Mouse (Mus musculus) kidney, adult 2 months (tissue): ENCODE data around the gene Fbxw11. TPM values are rescaled to one million over a fixed set of nuclear protein-coding genes. Genes with fewer than 3 reads are reported as not detected.

Experiments used
- DNase-seq: peaks from one replicate; pipeline ENCODE4 v3.0.0; 2021
- H3K27ac ChIP-seq: fragments of 200-500 bp; 2 replicates; pipeline ENCODE4 v1.5.1; 2012; ENCODE audit warnings: low read depth, low read length, control low read depth, inconsistent platforms; ENCODE audit not compliant: insufficient read depth
- H3K27me3 ChIP-seq: fragments of 200-500 bp; replicated peaks from 2 replicates; pipeline ENCODE4 v1.6.1; 2012; ENCODE audit warnings: mild to moderate bottlenecking, moderate library complexity, low read length, inconsistent platforms; ENCODE audit not compliant: control insufficient read depth, insufficient read depth
- H3K36me3 ChIP-seq: fragments of 200-500 bp; 2 replicates; pipeline ENCODE4 v1.6.1; 2012; ENCODE audit warnings: mild to moderate bottlenecking, moderate library complexity, low read length, inconsistent platforms; ENCODE audit not compliant: control insufficient read depth, insufficient read depth
- H3K4me1 ChIP-seq: fragments of 200-500 bp; 2 replicates; pipeline ENCODE4 v1.6.1; 2011; ENCODE audit warnings: low read length; ENCODE audit not compliant: control insufficient read depth, insufficient read depth
- H3K4me3 ChIP-seq: fragments of 200-500 bp; 2 replicates; pipeline ENCODE4 v1.5.1; 2011; ENCODE audit warnings: mild to moderate bottlenecking, low read depth, low read length, control low read depth; ENCODE audit not compliant: insufficient read depth
- CTCF ChIP-seq: fragments of 200-500 bp; conservative IDR thresholded peaks from 2 replicates; pipeline ENCODE4 v1.5.1; 2011; ENCODE audit warnings: low read depth, mild to moderate bottlenecking, control low read depth, low read length, moderate library complexity, mixed read lengths; ENCODE audit not compliant: insufficient read depth, insufficient read length
- POLR2A ChIP-seq: fragments of 200-500 bp; IDR thresholded peaks from one replicate; pipeline ENCODE4 v1.6.1; 2011; ENCODE audit warnings: low read depth, low read length, control low read depth
- WGBS: fragments of 180-500 bp; shearing (Covaris S2); methylation state at CpG from one replicate; pipeline ENCODE4 v1.1.7; 2018; 5-methylcytosine and 5-hydroxymethylcytosine counted together
- polyA plus RNA-seq: library from polyadenylated mRNA; depleted of rRNA; stranded (reverse); fragments of >200 nt; gene quantifications from 2 replicates; pipeline ENCODE4 v1.2.3, GENCODE M21; 2012

The Fbxw11 gene
- polyA plus RNA-seq, 1 experiment: 62.2 TPM

DNA sequence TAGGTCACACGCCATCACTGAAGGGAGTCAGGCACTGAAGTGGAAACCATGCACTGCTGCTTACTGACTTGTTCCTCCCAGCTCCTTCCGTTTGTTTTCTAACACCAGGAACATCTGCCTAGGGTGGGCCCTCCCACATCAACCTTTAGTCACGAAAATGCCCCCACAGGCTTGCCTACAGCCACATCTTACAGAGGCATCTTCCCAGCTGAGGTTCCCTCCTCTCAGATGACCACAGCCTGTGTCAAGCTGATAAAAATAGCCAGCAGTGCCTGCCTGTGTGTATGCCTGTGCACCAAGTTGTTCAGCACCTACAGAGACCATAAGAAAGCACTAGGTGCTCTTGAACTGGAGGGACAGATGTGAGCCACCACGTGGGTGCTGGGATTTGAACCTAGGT lies 106.3 kb downstream of the Fbxw11 start:
- Histone ChIP-seq H3K4me1 (no peaks in the 10 kb centered on the region), H3K27me3 (no peaks in the 10 kb centered on the region; the same call in 1 of the 2 replicates), H3K27ac (no peak overlapping the region), H3K4me3 (no peak overlapping the region), H3K36me3 (peaks cover 4% of the 10 kb centered on the region)
- 62% methylated on average over 4 of the region's 4 CpGs for WGBS
- DNase-seq: no peak
- TF ChIP-seq CTCF (no peak), POLR2A (no peak)

DNA sequence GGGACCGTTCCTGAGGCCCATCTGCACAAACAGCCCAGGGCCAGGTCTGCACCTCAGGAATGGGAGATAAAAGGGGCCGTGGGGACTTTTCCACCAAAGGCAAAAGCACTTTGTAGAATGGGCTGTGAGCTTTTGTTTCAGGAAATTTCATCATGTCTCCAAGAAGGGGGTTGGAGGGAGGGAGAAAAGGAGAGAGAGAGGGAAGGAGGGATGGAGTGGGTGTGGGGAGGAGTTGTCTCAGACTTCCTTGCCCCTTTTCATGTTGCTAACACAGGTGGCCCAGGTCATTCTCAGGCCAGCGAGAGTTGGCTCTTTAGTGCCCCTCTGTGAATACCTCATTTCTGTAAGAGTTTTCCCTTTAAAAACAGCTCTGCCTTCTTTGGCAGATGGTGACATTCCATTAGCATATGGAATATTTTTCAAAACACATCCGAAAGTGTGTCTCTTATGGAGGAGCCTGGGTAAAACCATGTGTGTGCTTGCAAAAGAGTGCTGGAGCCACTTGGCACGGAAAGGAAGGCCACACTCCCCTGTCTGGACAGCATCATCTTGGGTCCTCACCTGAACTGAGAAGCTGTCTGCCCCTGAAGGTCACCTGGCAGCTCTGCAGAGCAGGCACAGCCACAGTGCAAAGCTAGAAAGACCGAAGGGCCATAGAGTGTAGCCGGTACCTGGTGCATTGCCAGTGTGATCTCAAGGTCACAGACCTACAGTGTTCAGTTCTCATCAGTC lies 109.5 kb downstream of the Fbxw11 start:
- H3K27ac ChIP-seq: no peak overlapping the region
- no peaks in the 10 kb centered on the region for H3K36me3 ChIP-seq
- WGBS: 71% methylated on average over 7 of the region's 7 CpGs
- no peak overlapping the region for H3K4me3 ChIP-seq
- no peaks in the 10 kb centered on the region for H3K27me3 ChIP-seq
- DNase-seq: peak; percentile 16
- TF ChIP-seq CTCF (no peak), POLR2A (no peak)
- H3K4me1 ChIP-seq: no peaks in the 10 kb centered on the region

DNA sequence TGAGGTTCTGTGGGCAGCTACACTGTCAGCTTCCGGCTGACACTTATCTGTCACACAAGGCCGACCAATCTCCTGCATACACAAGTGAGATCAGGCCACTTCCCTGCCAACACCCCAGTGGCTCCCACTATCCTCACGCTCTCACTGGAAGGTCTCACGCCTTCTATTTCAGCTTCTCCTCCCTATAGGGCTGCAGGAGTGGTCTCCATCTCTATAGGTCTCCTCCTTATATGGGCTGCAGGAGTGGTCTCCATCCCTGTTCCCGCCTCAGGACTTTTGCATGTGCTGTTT lies 110.0 kb downstream of the Fbxw11 start:
- Histone ChIP-seq H3K4me1 (no peaks in the 10 kb centered on the region), H3K27me3 (no peaks in the 10 kb centered on the region), H3K27ac (no peak overlapping the region), H3K4me3 (no peak overlapping the region), H3K36me3 (no peaks in the 10 kb centered on the region)
- TF ChIP-seq POLR2A (no peak), CTCF (no peak)
- DNase-seq: no peak
- WGBS: 84% methylated on average over 5 of the region's 5 CpGs

DNA sequence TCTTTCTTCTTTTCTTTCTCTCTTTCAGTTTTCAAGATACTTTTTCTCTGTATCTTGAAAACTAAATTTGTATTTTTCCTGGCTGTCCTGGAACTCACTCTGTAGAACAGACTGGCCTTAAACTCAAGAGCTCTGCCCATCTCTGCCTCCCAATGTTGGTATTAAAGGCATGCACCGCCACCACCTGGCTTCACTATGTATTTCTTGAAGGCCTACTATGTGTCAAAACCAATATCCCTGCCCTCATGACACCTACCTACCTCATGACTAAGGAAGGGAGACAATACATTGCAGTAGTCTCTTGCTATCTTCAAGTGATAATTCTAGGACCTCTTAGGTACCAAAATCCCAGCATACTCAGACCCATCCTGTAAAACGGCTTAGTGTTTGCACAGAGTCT lies 110.8 kb downstream of the Fbxw11 start:
- 94% methylated on average over 2 of the region's 2 CpGs for WGBS
- Histone ChIP-seq H3K36me3 (no peaks in the 10 kb centered on the region), H3K27ac (no peak overlapping the region), H3K27me3 (no peaks in the 10 kb centered on the region), H3K4me1 (no peaks in the 10 kb centered on the region), H3K4me3 (no peak overlapping the region)
- no peak for DNase-seq
- TF ChIP-seq CTCF: no peak
- no peak for TF ChIP-seq POLR2A

DNA sequence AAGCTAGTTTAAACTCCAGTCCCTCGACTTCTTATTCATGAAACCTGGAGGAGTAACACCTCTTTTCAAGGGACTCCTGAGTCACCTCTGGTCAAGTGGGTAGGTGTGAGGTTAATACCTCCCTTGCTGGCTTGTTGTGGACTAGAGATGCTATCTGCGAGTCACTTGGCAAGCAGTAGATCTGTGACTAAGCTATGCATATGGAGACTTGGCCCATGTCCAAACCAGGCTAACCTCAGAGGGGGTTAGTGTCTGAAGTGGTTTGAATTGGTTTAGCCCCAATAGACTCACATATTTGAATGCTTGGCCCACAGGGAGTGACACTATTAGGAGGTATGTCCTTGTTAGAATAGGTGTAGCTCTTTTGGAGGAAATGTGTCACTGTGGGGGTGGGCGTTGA lies 120.2 kb downstream of the Fbxw11 start:
- 68% methylated on average over 3 of the region's 3 CpGs for WGBS
- Histone ChIP-seq H3K27ac (no peak overlapping the region), H3K36me3 (no peaks in the 10 kb centered on the region), H3K4me1 (no peaks in the 10 kb centered on the region), H3K27me3 (no peaks in the 10 kb centered on the region), H3K4me3 (no peak overlapping the region)
- TF ChIP-seq CTCF: no peak
- no peak for TF ChIP-seq POLR2A
- DNase-seq: peak; percentile 8

DNA sequence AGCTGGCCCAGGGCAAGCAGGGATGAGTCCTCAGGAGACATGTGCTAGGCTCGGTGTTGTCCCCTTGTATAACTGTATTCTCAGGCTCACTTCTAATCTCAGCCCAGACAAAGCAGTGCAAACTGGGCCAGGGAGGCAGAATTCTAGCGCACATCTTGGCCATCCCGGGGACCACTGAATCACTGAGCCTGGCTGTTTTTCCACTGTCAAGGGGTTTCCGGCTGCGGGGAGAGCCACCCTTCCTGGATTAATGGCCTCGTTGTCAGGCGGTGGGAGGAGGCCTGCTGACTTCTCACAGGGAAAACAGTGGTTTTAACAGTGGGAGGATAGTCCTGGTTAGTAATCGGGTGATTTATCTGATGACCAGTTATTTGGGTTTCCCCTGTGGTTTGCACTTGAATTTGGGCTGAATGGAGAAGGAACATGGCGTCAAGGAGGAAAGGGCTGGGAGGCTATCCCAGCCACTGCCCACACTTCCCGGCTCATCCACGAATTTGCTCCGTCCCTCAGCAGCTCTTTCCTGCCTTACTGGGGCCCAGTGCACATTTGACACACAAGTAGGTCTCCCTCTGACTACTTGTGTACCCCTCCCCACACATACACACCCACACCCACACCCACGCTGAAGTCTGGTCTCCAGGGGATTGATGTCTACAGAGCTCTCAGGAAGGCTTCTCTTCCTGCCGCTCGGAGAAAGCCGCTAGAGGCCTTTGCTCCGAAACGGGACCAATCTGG lies 125.1 kb downstream of the Fbxw11 start:
- Histone ChIP-seq H3K36me3 (no peaks in the 10 kb centered on the region), H3K27me3 (no peaks in the 10 kb centered on the region), H3K4me1 (no peaks in the 10 kb centered on the region), H3K4me3 (no peak overlapping the region), H3K27ac (peak overlapping the region; percentile 34; the same call in 1 of the 2 replicates)
- DNase-seq: peak; percentile 73
- 44% methylated on average over 18 of the region's 18 CpGs for WGBS
- TF ChIP-seq CTCF (no peak), POLR2A (no peak)

DNA sequence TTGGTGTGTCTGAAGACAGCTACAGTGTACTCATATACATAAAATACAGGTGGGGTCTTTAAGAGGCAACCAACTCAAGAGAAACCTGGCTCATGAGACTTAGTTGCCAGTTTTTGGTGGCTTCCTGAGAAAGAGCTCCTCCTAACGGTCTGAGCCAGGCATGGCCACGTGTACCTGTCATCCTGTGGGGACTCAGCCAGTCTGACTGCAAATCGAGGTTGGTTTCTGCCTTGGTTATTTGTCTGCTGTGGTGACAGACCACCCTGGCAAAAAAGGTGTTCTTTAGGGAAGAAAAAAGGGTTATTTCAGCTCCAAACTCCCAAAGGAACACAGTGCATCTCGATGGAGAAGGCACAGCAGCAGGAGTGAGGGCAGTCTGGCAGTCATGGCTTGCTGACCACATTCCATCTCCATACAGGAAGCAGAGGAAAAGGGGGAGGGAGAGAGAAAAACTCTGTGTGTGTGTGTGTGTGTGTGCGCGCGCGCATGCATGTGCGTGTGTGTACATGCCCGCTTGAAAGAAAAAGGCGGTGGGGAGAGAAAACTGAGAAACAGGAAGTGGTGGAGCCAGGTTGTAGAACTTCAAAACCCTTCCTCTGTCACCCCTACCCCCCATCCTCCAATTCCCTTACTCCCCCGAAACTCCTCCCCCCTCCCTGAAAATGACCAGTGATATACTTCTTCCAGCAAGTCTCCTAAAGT lies 126.3 kb downstream of the Fbxw11 start:
- TF ChIP-seq POLR2A: no peak
- peak; percentile 26; the same call in 1 of the 2 replicates for TF ChIP-seq CTCF
- 78% methylated on average over 12 of the region's 12 CpGs for WGBS
- Histone ChIP-seq H3K4me1 (no peaks in the 10 kb centered on the region), H3K27me3 (no peaks in the 10 kb centered on the region), H3K36me3 (no peaks in the 10 kb centered on the region), H3K4me3 (no peak overlapping the region), H3K27ac (no peak overlapping the region)
- DNase-seq: no peak
